Mouse (Mus musculus) ES-E14 (cell line): ENCODE results near the gene Paxx. TPM values are rescaled to one million over a fixed set of nuclear protein-coding genes. Genes with fewer than 3 reads are reported as not detected.

Source experiments
- DNase-seq: peaks from one replicate; pipeline ENCODE4 v3.0.0-alpha.2; 2013; ENCODE audit warnings: low read depth, low spot score
- H3K27ac ChIP-seq: 2 replicates; pipeline ENCODE4 v1.5.1; 2012; ENCODE audit warnings: low read depth, mild to moderate bottlenecking, low read length, moderate library complexity, mixed read lengths; ENCODE audit not compliant: poor library complexity, insufficient read depth, severe bottlenecking
- H3K36me3 ChIP-seq: 2 replicates; pipeline ENCODE4 v1.6.1; 2012; ENCODE audit warnings: mild to moderate bottlenecking, low read length, moderate library complexity, mixed read lengths; ENCODE audit not compliant: control insufficient read depth, poor library complexity, insufficient read depth, severe bottlenecking
- H3K4me1 ChIP-seq, 2 experiments: fragments of 150-350 bp in 1 of 2; sonication (generic) in 1 of 2; 2 replicates each; pipeline ENCODE4 v1.6.1; 2012; ENCODE audit warnings: low read length in 2 of 2, mild to moderate bottlenecking in 1 of 2, mixed read lengths in 1 of 2; ENCODE audit not compliant: control insufficient read depth in 2 of 2, insufficient read depth in 2 of 2, poor library complexity in 1 of 2
- H3K4me3 ChIP-seq, 2 experiments: fragments of 150-350 bp in 1 of 2; sonication (generic) in 1 of 2; 2 replicates each; pipeline ENCODE4 v1.5.1; 2012; ENCODE audit warnings: low read length in 2 of 2, low read depth in 1 of 2, mild to moderate bottlenecking in 1 of 2, mixed read lengths in 1 of 2; ENCODE audit not compliant: insufficient read depth in 1 of 2, poor library complexity in 1 of 2, severe bottlenecking in 1 of 2
- H3K9ac ChIP-seq: 2 replicates; pipeline ENCODE4 v1.6.1; 2012; ENCODE audit warnings: low read depth, mild to moderate bottlenecking, low read length, mixed read lengths; ENCODE audit not compliant: poor library complexity, insufficient read depth, severe bottlenecking
- H3K9me3 ChIP-seq: fragments of 150-350 bp; sonication (generic); 2 replicates; pipeline ENCODE4 v1.6.1; 2012; ENCODE audit warnings: low read depth, mild to moderate bottlenecking, low read length; ENCODE audit not compliant: control insufficient read depth, insufficient read depth
- CHD2 ChIP-seq: IDR thresholded peaks from 2 replicates; pipeline ENCODE4 v1.6.1; 2014; ENCODE audit warnings: mild to moderate bottlenecking, low read depth, low read length, inconsistent platforms
- HCFC1 ChIP-seq: IDR thresholded peaks from 2 replicates; pipeline ENCODE4 v1.6.1; 2012; ENCODE audit warnings: low read length, inconsistent platforms, borderline replicate concordance; ENCODE audit not compliant: insufficient read depth
- MAFK ChIP-seq: IDR thresholded peaks from 2 replicates; pipeline ENCODE4 v1.6.1; 2014; ENCODE audit warnings: mild to moderate bottlenecking, low read depth, low read length, inconsistent platforms; ENCODE audit not compliant: insufficient read depth
- ZC3H11A ChIP-seq: IDR thresholded peaks from 2 replicates; pipeline ENCODE4 v1.6.1; 2012; ENCODE audit warnings: low read depth, mild to moderate bottlenecking, inconsistent platforms, low read length, borderline replicate concordance
- ZNF384 ChIP-seq: IDR thresholded peaks from 2 replicates; pipeline ENCODE4 v1.6.1; 2012; ENCODE audit warnings: low read depth, low read length, inconsistent platforms
- in situ Hi-C, 2 experiments: fragments of 600-800 bp; cut with MboI; formaldehyde crosslinking; loops; one replicate each; pipeline ENCODE4 v1.15.1; 2025; ENCODE audit warnings: low sequenced_read_pairs in 2 of 2, inconsistent platforms in 1 of 2; ENCODE audit not compliant: unreplicated experiment in 2 of 2
- total RNA-seq: library from RNA; depleted of rRNA; stranded (reverse); fragments of 300-350 nt; gene quantifications from 2 replicates; pipeline ENCODE4 v1.2.3, GENCODE M21; 2012

The Paxx gene
- total RNA-seq, 1 experiment: 4.8 TPM

DNA sequence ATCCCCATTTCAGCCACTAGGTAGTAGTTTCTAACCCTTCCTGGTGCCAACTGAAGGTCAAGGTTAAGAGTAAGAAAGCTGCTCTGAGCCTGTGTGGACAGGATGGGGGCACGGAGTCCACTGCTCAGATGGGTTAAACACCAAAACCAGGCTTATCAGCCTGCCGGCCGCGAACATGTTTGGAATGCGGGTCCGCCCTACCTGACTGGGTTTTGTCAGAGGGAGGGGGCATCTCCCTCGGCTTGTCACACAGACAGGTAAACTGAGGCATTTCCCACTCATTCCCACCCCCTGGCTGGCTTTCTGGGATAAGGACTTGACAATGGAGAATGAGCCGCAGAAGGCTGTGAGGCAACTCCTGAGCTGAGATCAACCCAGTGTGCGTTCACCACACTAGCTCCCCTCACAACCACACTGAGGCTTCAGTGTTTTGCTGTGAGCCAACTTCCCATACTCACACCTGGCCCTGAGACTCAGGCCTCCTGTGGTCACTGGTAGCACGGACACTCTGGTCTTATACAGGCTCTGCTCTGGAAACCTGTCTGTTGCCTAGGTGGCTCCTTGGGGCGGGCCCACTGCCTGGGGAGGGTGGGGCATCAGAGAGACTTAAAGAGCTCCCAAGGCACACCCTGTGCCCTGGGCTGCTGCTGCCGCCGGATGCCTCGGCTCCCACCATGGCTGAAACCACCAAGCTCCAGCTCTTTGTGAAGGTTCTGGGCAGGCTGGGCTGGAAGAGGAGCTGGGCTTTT, 4.5 kb downstream of the Paxx start, which contains the start of gene Clic3:
Gene Clic3 (plus strand): TSS at position 634 of the 749 bp plus-strand sequence.
- DNase-seq: no peak
- no peak for TF ChIP-seq ZC3H11A
- no peak for TF ChIP-seq ZNF384
- no peak for TF ChIP-seq HCFC1
- no peak for TF ChIP-seq MAFK
- TF ChIP-seq CHD2: no peak
- in situ Hi-C loops: no loop called here
- Histone ChIP-seq H3K9me3 (no peaks in the 10 kb centered on the region), H3K4me3 (no peak within 1 kb of the TSS), H3K9ac (no peak within 1 kb of the TSS), H3K27ac (no peak within 1 kb of the TSS), H3K4me1 (peaks cover 0 to 7% of the 10 kb centered on the region in 2 experiments; a peak in 1 of 4 replicates), H3K36me3 (no peaks in the 10 kb centered on the region)

GRCm38 (mm10) chr2:25452951-25453350, 7.9 kb downstream of the Paxx start:
- Histone ChIP-seq H3K36me3 (no peaks in the 10 kb centered on the region; the same call in 1 of the 2 replicates), H3K9me3 (no peaks in the 10 kb centered on the region), H3K9ac (no peak overlapping the region), H3K27ac (no peak overlapping the region), H3K4me1 (peaks cover 0 to 2% of the 10 kb centered on the region in 2 experiments; a peak in 1 of 4 replicates), H3K4me3 (no peak overlapping the region)
- DNase-seq: no peak
- in situ Hi-C loops: no loop called here
- TF ChIP-seq CHD2 (no peak), ZC3H11A (no peak), ZNF384 (no peak), MAFK (no peak), HCFC1 (no peak)

GRCm38 (mm10) chr2:25450853-25451647, 9.8 kb downstream of the Paxx start:
- TF ChIP-seq CHD2 (no peak), HCFC1 (no peak), ZNF384 (no peak), MAFK (no peak), ZC3H11A (no peak)
- Histone ChIP-seq H3K36me3 (peaks cover 3% of the 10 kb centered on the region; the same call in 1 of the 2 replicates), H3K27ac (no peak overlapping the region), H3K9ac (no peak overlapping the region), H3K4me3 (no peak overlapping the region), H3K4me1 (peaks cover 0 to 10% of the 10 kb centered on the region in 2 experiments; a peak in 1 of 4 replicates), H3K9me3 (no peaks in the 10 kb centered on the region)
- in situ Hi-C loops: no loop called here
- no peak for DNase-seq

DNA sequence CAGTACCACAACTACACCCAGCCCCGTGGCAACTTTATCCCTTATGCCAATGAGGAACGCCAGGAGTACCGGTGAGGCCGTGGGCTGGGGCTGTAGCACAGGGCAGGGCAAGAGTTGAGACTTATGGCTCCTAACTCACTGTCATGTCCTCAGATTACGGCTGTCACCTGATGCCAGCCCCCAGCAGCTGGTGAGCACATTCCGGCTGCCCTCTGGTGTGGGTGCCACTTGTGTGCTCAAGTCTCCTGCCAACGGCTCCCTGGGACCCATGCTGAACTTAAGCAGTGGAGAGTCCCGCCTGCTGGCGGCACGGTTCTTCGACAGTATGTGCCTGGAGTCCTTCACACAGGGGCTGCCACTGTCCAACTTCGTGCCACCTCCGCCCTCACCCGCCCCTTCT, 18.2 kb downstream of the Paxx start:
- DNase-seq: no peak
- Histone ChIP-seq H3K4me1 (peaks cover 0 to 10% of the 10 kb centered on the region in 2 experiments; a peak in 1 of 4 replicates), H3K4me3 (no peak overlapping the region), H3K9ac (no peak overlapping the region), H3K27ac (no peak overlapping the region), H3K36me3 (peaks cover 25% of the 10 kb centered on the region; the same call in 1 of the 2 replicates), H3K9me3 (no peaks in the 10 kb centered on the region)
- in situ Hi-C loops: no loop called here
- TF ChIP-seq ZNF384: no peak
- no peak for TF ChIP-seq MAFK
- no peak for TF ChIP-seq CHD2
- TF ChIP-seq HCFC1: no peak
- TF ChIP-seq ZC3H11A: no peak
